8 mouse cellular contexts compared by ENCODE assay signal in genomic region chr10:127195328-127196129, GRCm38 (mm10). TPM values are rescaled to one million over a fixed set of nuclear protein-coding genes. Genes with fewer than 3 reads are reported as not detected.
DNase-seq lines count a peak whose midpoint lies in the region; ATAC-seq and TF ChIP-seq lines count a peak whose summit lies in the region.

Gene Dtx3, minus strand, starts transcription at chr10:127195728.

- H3K4me2 ChIP-seq in embryonic facial prominence, embryonic 11.5 days (ENCODE audit: low read depth, low read length), result peak within 1 kb of the TSS; percentile 85
- peak within 1 kb of the TSS; percentile 94 for H3K4me2 ChIP-seq in heart, embryonic 12.5 days
- peak within 1 kb of the TSS; percentile 94 for H3K4me2 ChIP-seq in kidney, embryonic 15.5 days
- peak within 1 kb of the TSS; percentile 90 for H3K4me2 ChIP-seq in liver, embryonic 16.5 days (ENCODE audit: low read depth, low read length)

- H3K27ac ChIP-seq in embryonic facial prominence, embryonic 11.5 days (replicated peaks; ENCODE audit: low read depth, low read length), result peak within 1 kb of the TSS; percentile 87
- H3K27ac ChIP-seq in heart, embryonic 12.5 days (ENCODE audit: poor library complexity, severe bottlenecking), result peak within 1 kb of the TSS; percentile 91
- peak within 1 kb of the TSS; percentile 97 for H3K27ac ChIP-seq in kidney, embryonic 15.5 days
- peak within 1 kb of the TSS; percentile 85 for H3K27ac ChIP-seq in liver, embryonic 16.5 days (ENCODE audit: low read length)

- CTCF ChIA-PET in Patski (lab: Charles Lee), result interaction anchor here (1.1 kb wide), 1 partner anchor 15 kb away, joined by 4 read pairs; no protein-coding TSS in a partner anchor

- H3K4me1 ChIP-seq in embryonic facial prominence, embryonic 11.5 days (ENCODE audit: control insufficient read depth, insufficient read depth, low read length), result peaks cover 5% of the 10 kb centered on the region
- peaks cover 30% of the 10 kb centered on the region for H3K4me1 ChIP-seq in heart, embryonic 12.5 days (replicated peaks)
- peaks cover 73% of the 10 kb centered on the region for H3K4me1 ChIP-seq in kidney, embryonic 15.5 days
- peaks cover 48% of the 10 kb centered on the region for H3K4me1 ChIP-seq in liver, embryonic 16.5 days (ENCODE audit: control insufficient read depth, low read depth, low read length)

- no peaks in the 10 kb centered on the region for H3K27me3 ChIP-seq in Patski
- no peaks in the 10 kb centered on the region for H3K27me3 ChIP-seq in embryonic facial prominence, embryonic 11.5 days (ENCODE audit: control insufficient read depth, insufficient read depth, low read length)
- no peaks in the 10 kb centered on the region for H3K27me3 ChIP-seq in heart, embryonic 12.5 days (replicated peaks)
- H3K27me3 ChIP-seq in kidney, embryonic 15.5 days, result no peaks in the 10 kb centered on the region
- no peaks in the 10 kb centered on the region for H3K27me3 ChIP-seq in liver, embryonic 16.5 days (ENCODE audit: control insufficient read depth, insufficient read depth, low read depth, low read length)

- no peak for ATAC-seq in Patski
- ATAC-seq in embryonic facial prominence, embryonic 11.5 days (replicated peaks; ENCODE audit: insufficient number of reproducible peaks, low FRiP score, low TSS enrichment, low read depth), result peak; percentile 15; the same call in 1 of the 2 replicates
- peak; percentile 63 for ATAC-seq in heart, embryonic 12.5 days (ENCODE audit: insufficient number of reproducible peaks, low FRiP score)
- peak; percentile 29 for ATAC-seq in kidney, embryonic 15.5 days (replicated peaks; ENCODE audit: low FRiP score)
- ATAC-seq in liver, embryonic 16.5 days (ENCODE audit: low read depth), result peak; percentile 48

- TF ChIP-seq CTCF in Patski (IDR thresholded peaks at IDR 0.05), result no peak

- H3K9ac ChIP-seq in embryonic facial prominence, embryonic 11.5 days (replicated peaks; ENCODE audit: low read length), result peak within 1 kb of the TSS; percentile 91
- peak within 1 kb of the TSS; percentile 88 for H3K9ac ChIP-seq in heart, embryonic 12.5 days
- H3K9ac ChIP-seq in kidney, embryonic 15.5 days, result peak within 1 kb of the TSS; percentile 91
- peak within 1 kb of the TSS; percentile 90 for H3K9ac ChIP-seq in liver, embryonic 16.5 days (ENCODE audit: low read depth, low read length)

- H3K4me3 ChIP-seq in embryonic facial prominence, embryonic 11.5 days (ENCODE audit: low read depth, low read length), result peak within 1 kb of the TSS; percentile 82
- peak within 1 kb of the TSS; percentile 88 for H3K4me3 ChIP-seq in heart, embryonic 12.5 days
- H3K4me3 ChIP-seq in kidney, embryonic 15.5 days (replicated peaks), result peak within 1 kb of the TSS; percentile 96
- peak within 1 kb of the TSS; percentile 80 for H3K4me3 ChIP-seq in liver, embryonic 16.5 days (ENCODE audit: low read depth, low read length)

- peak; percentile 66 for DNase-seq in CD4-positive, CD25-positive, alpha-beta regulatory T cell, adult 2 months (ENCODE audit: low read depth, low spot score)
- DNase-seq in Patski (ENCODE audit: low read depth, low spot score), result no peak
- peak; percentile 63 for DNase-seq in embryonic facial prominence, embryonic 11.5 days (ENCODE audit: low spot score)
- DNase-seq in retina, embryonic 14.5 days (ENCODE audit: low spot score), result peak; percentile 54
- no peak for DNase-seq in urinary bladder, postnatal 36 days (ENCODE audit: low spot score in 2 of 2)

- POLR2A ChIA-PET in Patski (lab: Charles Lee), result interaction anchor here (1.9 kb wide), 1 partner anchor 8 kb away, joined by 6 read pairs; no protein-coding TSS in a partner anchor

- H3K9me3 ChIP-seq in embryonic facial prominence, embryonic 11.5 days (replicated peaks; ENCODE audit: control insufficient read depth, low read length), result no peaks in the 10 kb centered on the region
- H3K9me3 ChIP-seq in heart, embryonic 12.5 days (replicated peaks), result no peaks in the 10 kb centered on the region
- H3K9me3 ChIP-seq in kidney, embryonic 15.5 days (replicated peaks), result no peaks in the 10 kb centered on the region
- no peaks in the 10 kb centered on the region for H3K9me3 ChIP-seq in liver, embryonic 16.5 days (replicated peaks; ENCODE audit: control insufficient read depth, low read length)

- H3K36me3 ChIP-seq in embryonic facial prominence, embryonic 11.5 days (replicated peaks; ENCODE audit: control insufficient read depth, insufficient read depth, low read depth, low read length), result no peaks in the 10 kb centered on the region; the same call in none of the 2 replicates
- H3K36me3 ChIP-seq in heart, embryonic 12.5 days, result peaks cover 49% of the 10 kb centered on the region
- H3K36me3 ChIP-seq in kidney, embryonic 15.5 days, result peaks cover 58% of the 10 kb centered on the region
- H3K36me3 ChIP-seq in liver, embryonic 16.5 days (ENCODE audit: control insufficient read depth, insufficient read depth), result peaks cover 32% of the 10 kb centered on the region

- under 1% methylated on average over 42 of the region's 47 CpGs for WGBS in embryonic facial prominence, embryonic 11.5 days
- under 1% methylated on average over 39 of the region's 47 CpGs for WGBS in heart, embryonic 12.5 days
- WGBS in kidney, embryonic 15.5 days, result under 1% methylated on average over 36 of the region's 47 CpGs
- under 1% methylated on average over 32 of the region's 47 CpGs for WGBS in liver, embryonic 16.5 days (ENCODE audit: insufficient replicate concordance)

- in situ Hi-C loops in Patski (cut with MboI; ENCODE audit: low pct_unique_long_range_greater_than_20kb), result no loop called here

RNA-seq across cellular contexts. Expression of gene Dtx3, which starts in this region (rescaled TPM):
- 155 TPM for polyA plus RNA-seq in Patski (2021)
- polyA plus RNA-seq in embryonic facial prominence, embryonic 11.5 days (2014; fragmentation: Nextera tagmentation; extraction: Ambion mirVana), result 93.8 and 108 TPM in 2 replicates
- polyA plus RNA-seq in heart, embryonic 12.5 days (2016; fragmentation: Nextera tagmentation; extraction: Ambion mirVana), result 74.3 and 75.1 TPM in 2 replicates
- polyA plus RNA-seq in kidney, embryonic 15.5 days (2015; fragmentation: Nextera tagmentation; extraction: Ambion mirVana), result 100 and 129 TPM in 2 replicates
- polyA plus RNA-seq in liver, embryonic 16.5 days (2015; fragmentation: Nextera tagmentation; extraction: Ambion mirVana), result 13.4 and 14.8 TPM in 2 replicates

Comparison
In these comparisons a context has a peak if more than half of its experiments do, and no peak if none do; other contexts are left out.
1. DNase-seq: peak in CD4-positive, CD25-positive, alpha-beta regulatory T cell, adult 2 months (single experiment), embryonic facial prominence, embryonic 11.5 days (single experiment) and retina, embryonic 14.5 days (single experiment); none in Patski (single experiment) and urinary bladder, postnatal 36 days (0 of 2).
2. Peak in every context shown above with its lines, with median percentiles within 50 percentile points of each other: H3K27ac ChIP-seq, H3K4me2 ChIP-seq, H3K4me3 ChIP-seq and H3K9ac ChIP-seq.